Mouse (Mus musculus) stomach, postnatal 0 days (tissue): Measurements from ENCODE around the gene G430095P16Rik. TPM values are rescaled to one million over a fixed set of nuclear protein-coding genes. Genes with fewer than 3 reads are reported as not detected.
A peak's percentile ranks its signal among the peaks of the same experiment; 100 is the strongest.

Source experiments
- ATAC-seq: fragments of 200-750 bp; cut with Nextera tagmentation; 2 replicates; pipeline ENCODE4 v1.8.0; 2017; ENCODE audit not compliant: low FRiP score, low TSS enrichment
- DNase-seq: peaks from one replicate; pipeline ENCODE4 v3.0.0-alpha.2; 2016; ENCODE audit warnings: low spot score
- H3K27ac ChIP-seq: fragments of 300-500 bp; sonication (generic); replicated peaks from 2 replicates; pipeline ENCODE4 v1.5.1; 2014; ENCODE audit warnings: mild to moderate bottlenecking, control low read depth
- H3K27me3 ChIP-seq: fragments of 300-500 bp; sonication (generic); 2 replicates; pipeline ENCODE4 v1.6.1; 2014; ENCODE audit warnings: low read length; ENCODE audit not compliant: control insufficient read depth, insufficient read depth
- H3K36me3 ChIP-seq: fragments of 300-500 bp; sonication (generic); 2 replicates; pipeline ENCODE4 v1.6.1; 2014; ENCODE audit warnings: low read length, mixed read lengths; ENCODE audit not compliant: control insufficient read depth, insufficient read depth
- H3K4me1 ChIP-seq: fragments of 300-500 bp; sonication (generic); replicated peaks from 2 replicates; pipeline ENCODE4 v1.6.1; 2014; ENCODE audit warnings: antibody characterized with exemption; ENCODE audit not compliant: control insufficient read depth, insufficient read depth
- H3K4me2 ChIP-seq: fragments of 300-500 bp; sonication (generic); replicated peaks from 2 replicates; pipeline ENCODE4 v1.6.1; 2014; ENCODE audit warnings: low read depth, mild to moderate bottlenecking, control low read depth, moderate library complexity
- H3K4me3 ChIP-seq: fragments of 300-500 bp; sonication (generic); 2 replicates; pipeline ENCODE4 v1.5.1; 2014; ENCODE audit warnings: low read depth, low read length, control low read depth
- H3K9ac ChIP-seq: fragments of 300-500 bp; sonication (generic); 2 replicates; pipeline ENCODE4 v1.6.1; 2014; ENCODE audit warnings: mild to moderate bottlenecking, low read length, control low read depth, mixed read lengths
- H3K9me3 ChIP-seq: fragments of 300-500 bp; sonication (generic); 2 replicates; pipeline ENCODE4 v1.6.1; 2016; ENCODE audit warnings: low read length; ENCODE audit not compliant: control insufficient read depth
- CTCF ChIP-seq: IDR thresholded peaks from 2 replicates; pipeline ENCODE4 v1.5.1; 2016; ENCODE audit warnings: antibody characterized with exemption, low read depth, mild to moderate bottlenecking, moderate library complexity
- EP300 ChIP-seq: optimal IDR thresholded peaks from 2 replicates; pipeline ENCODE3; 2016; ENCODE audit warnings: antibody characterized with exemption
- WGBS: fragments of 180-500 bp; shearing (Covaris S2); extraction: QIAGEN DNeasy Blood & Tissue Kit; methylation state at CpG from one replicate; pipeline ENCODE4 v1.1.7; 2014; 5-methylcytosine and 5-hydroxymethylcytosine counted together
- polyA plus RNA-seq: library from polyadenylated mRNA; unstranded; fragments of >200 nt; fragmentation: Nextera tagmentation; extraction: Ambion mirVana; gene quantifications from 2 replicates; pipeline ENCODE4 v1.2.1, GENCODE M21; 2015

G430095P16Rik gene
- polyA plus RNA-seq, 1 experiment from 2014 or later, result 2.0 TPM

DNA sequence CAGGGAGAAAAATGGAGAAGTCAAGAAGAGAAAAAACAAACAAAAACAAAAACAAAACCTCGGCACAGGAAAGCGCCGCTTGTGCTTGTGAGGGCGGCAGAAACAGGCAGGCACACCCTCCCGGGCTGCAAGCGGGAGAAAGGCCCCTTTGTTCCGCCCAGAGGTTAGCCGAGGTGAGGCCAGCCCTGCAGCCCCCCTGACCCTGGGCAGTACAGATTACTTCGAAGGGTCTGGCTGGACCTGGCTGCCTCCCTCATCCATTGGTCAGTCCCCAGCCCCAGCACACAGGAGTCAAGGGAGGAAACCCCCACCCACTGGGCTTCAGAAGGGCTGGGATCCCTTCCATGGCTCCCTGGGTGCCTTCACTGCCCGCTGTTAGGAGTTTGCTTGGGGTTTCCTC lies 15.5 kb downstream of the G430095P16Rik start:
- ATAC-seq (no peak), DNase-seq (no peak)
- no peaks in the 10 kb centered on the region; the same call in 1 of the 2 replicates for H3K36me3 ChIP-seq
- H3K9me3 ChIP-seq, result no peaks in the 10 kb centered on the region
- no peak overlapping the region for H3K9ac ChIP-seq
- no peak overlapping the region for H3K27ac ChIP-seq
- WGBS, result 36% methylated on average over 10 of the region's 10 CpGs
- peaks cover 28% of the 10 kb centered on the region for H3K4me1 ChIP-seq
- H3K4me2 ChIP-seq, result no peak overlapping the region
- no peaks in the 10 kb centered on the region for H3K27me3 ChIP-seq
- H3K4me3 ChIP-seq, result no peak overlapping the region
- TF ChIP-seq CTCF (no peak), EP300 (no peak)

DNA sequence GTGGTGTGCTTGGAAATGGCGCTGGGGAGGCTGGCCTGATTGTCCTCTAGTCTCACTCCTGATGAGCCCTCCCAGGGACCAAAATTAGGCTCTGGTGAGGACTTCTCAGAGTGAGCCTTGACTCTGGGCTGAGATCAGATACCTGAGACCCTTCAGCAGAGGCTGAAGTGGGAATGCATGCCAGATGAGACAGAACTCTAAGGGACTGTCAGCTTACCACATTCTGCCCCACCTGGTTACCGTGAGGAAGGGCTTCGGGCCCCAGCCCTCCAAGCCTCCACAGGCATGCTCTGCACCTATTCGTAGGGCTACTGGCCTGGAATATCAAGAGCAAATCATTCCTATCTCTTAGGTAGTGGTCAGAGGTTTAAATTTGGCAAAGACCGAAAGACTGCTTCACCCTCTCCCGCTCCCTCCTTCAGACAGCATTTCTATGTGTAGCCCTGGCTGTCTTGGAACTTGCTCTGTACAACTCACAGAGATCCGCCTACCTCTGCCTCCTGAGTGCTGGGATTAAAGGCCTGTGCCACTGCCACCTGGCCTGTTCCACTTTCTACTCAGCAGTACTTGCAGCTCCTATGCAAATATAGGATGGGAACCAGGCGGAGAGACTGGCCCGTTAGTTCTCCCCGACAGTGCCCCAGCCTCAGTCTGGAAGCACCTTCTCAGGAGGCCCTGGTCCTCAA lies 16.1 kb downstream of the G430095P16Rik start:
- no peak for TF ChIP-seq CTCF
- TF ChIP-seq EP300, result no peak
- ATAC-seq (no peak), DNase-seq (no peak)
- 64% methylated on average over 10 of the region's 10 CpGs for WGBS
- H3K27ac ChIP-seq, result no peak overlapping the region
- H3K27me3 ChIP-seq, result no peaks in the 10 kb centered on the region
- H3K9ac ChIP-seq, result 0 out of 2 replicates have a peak overlapping the region, but pooled peaks have one; percentile 13
- no peaks in the 10 kb centered on the region for H3K9me3 ChIP-seq
- no peaks in the 10 kb centered on the region; the same call in 1 of the 2 replicates for H3K36me3 ChIP-seq
- peaks cover 29% of the 10 kb centered on the region for H3K4me1 ChIP-seq
- H3K4me2 ChIP-seq, result no peak overlapping the region
- H3K4me3 ChIP-seq, result no peak overlapping the region

DNA sequence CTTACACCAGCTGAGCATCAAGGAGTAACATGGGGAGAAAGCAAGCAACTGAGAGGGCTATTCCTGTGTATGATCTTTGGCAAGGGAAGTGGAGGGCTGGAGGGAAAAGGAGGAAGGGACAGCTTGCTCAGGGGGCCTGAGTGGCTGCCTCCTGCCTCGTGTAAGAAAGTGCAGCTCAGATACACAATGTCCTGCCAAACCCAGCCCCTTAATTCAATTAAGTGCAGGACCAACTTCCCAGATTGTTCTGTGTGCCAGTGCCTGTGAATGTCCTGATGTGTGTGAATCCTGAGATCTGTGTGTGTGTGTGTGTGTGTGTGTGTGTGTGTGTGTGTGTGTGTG lies 16.6 kb downstream of the G430095P16Rik start:
- TF ChIP-seq CTCF (no peak), EP300 (no peak)
- Histone ChIP-seq H3K9ac (no peak overlapping the region), H3K27me3 (no peaks in the 10 kb centered on the region), H3K9me3 (no peaks in the 10 kb centered on the region), H3K4me3 (no peak overlapping the region), H3K4me1 (peaks cover 29% of the 10 kb centered on the region), H3K36me3 (no peaks in the 10 kb centered on the region; the same call in 1 of the 2 replicates), H3K4me2 (no peak overlapping the region), H3K27ac (no peak overlapping the region)
- no peak for DNase-seq
- no peak for ATAC-seq
- WGBS, result 5% methylated on average over 1 of the region's 1 CpGs

DNA sequence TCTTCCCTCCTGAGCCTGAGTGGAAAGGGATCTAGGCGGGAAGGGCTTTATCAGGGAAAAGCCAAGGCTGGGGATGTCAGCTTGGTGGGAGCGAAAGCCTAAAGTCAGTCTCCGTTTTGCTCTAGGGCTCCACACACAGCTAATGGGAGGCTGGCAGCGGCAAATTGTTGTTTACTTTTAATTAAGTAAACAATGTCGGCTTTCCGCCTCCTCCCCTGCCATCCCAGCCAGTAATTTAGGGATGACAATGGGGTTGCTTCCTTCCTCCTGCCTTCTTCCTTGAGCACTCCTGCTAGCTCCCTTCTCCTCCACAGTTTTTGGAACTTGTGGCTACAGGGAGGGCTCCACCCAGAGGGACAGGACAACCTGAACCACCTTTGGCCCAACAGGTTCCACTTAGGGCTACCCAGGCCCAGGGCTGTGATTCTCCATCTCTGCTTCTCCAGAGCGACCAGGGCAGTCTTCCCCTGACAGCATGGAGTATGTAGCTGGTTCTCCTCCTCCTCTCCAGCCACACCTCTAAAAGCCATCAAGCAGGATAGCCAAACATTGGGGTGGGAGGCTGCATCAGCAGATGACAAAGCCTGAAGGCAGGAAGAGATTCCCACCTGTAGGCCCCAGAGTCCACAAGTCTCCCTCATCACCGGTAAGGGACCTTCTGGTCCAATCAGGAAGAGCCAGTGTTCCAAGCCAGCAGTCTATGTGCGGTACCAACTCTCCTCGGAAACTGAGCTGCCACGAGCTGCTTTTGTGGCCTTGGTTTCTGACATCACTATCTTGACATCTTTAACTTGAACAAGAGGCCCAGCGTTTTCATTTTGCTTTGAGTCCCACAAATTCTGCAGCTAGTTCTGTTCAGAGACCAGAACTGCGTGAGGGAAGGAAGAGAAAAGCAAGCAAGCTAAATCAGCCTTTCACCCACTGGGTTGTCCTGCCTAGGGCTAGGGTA lies 18.4 kb downstream of the G430095P16Rik start:
- Histone ChIP-seq H3K27ac (peak overlapping the region; percentile 88), H3K9me3 (no peaks in the 10 kb centered on the region), H3K27me3 (no peaks in the 10 kb centered on the region), H3K4me1 (peaks cover 35% of the 10 kb centered on the region), H3K9ac (0 out of 2 replicates have a peak overlapping the region, but pooled peaks have one; percentile 27), H3K4me3 (no peak overlapping the region), H3K36me3 (no peaks in the 10 kb centered on the region; the same call in 1 of the 2 replicates), H3K4me2 (no peak overlapping the region)
- ATAC-seq (no peak), DNase-seq (no peak)
- WGBS, result 42% methylated on average over 13 of the region's 13 CpGs
- no peak for TF ChIP-seq EP300
- no peak for TF ChIP-seq CTCF

DNA sequence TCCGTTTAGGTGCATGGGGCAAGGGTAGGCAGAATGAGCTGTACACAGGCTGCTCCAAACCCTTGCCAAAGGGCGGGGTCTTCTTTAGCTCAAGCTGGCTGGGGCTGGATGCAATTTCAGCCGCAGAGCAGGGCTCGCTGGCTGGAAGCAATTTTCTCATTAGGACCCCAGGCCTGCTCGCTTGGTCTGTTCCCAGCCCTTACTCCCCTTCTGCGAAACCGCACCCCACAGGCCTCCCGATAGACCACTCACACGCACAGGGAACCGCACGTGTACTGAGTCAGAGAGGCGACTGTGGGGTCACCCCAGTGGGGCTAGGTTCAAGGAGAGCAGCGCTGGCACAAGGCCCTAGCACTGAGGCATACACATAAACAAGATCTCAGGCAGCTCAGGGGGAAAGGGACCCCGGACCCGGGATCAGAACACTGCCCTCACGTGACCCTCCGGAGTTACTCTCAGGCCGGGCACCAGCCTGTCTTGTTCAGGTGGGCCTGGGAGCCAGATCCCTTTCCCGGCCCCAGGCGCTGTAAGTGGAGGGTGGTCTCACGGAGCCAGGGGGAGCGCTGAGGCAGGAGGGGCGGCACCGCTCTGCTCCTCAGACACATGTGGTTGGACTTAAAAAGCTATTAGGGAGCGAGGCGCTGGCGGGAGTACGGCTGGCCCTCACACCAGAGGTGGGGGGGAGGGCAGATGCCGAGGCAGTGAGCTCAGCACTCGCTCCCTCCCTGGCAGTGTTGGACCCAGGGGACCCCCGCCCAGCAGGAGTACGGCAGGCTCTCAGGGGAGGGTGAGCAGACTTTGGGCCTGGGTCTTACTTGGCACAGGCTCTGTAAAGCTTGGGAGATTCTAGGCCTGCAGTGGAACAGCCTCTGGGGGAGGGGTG lies 19.6 kb downstream of the G430095P16Rik start:
- H3K27me3 ChIP-seq, result no peaks in the 10 kb centered on the region
- ATAC-seq (peak; percentile 63), DNase-seq (peak; percentile 68)
- peak overlapping the region; percentile 88 for H3K27ac ChIP-seq
- H3K4me3 ChIP-seq, result no peak overlapping the region
- TF ChIP-seq EP300 (peak; percentile 69), CTCF (peak; percentile 21; the same call in 1 of the 2 replicates)
- 0 out of 2 replicates have a peak overlapping the region, but pooled peaks have one; percentile 24 for H3K9ac ChIP-seq
- no peaks in the 10 kb centered on the region for H3K9me3 ChIP-seq
- H3K36me3 ChIP-seq, result no peaks in the 10 kb centered on the region
- H3K4me1 ChIP-seq, result peaks cover 35% of the 10 kb centered on the region
- peak overlapping the region; percentile 45 for H3K4me2 ChIP-seq
- 28% methylated on average over 32 of the region's 32 CpGs for WGBS
